Mouse (Mus musculus) 416B (cell line): ENCODE results near the gene Trim8.

Experiments used
- DNase-seq: peaks from one replicate; pipeline ENCODE4 v3.0.0; 2011; ENCODE audit warnings: low read depth

The Trim8 gene

DNA sequence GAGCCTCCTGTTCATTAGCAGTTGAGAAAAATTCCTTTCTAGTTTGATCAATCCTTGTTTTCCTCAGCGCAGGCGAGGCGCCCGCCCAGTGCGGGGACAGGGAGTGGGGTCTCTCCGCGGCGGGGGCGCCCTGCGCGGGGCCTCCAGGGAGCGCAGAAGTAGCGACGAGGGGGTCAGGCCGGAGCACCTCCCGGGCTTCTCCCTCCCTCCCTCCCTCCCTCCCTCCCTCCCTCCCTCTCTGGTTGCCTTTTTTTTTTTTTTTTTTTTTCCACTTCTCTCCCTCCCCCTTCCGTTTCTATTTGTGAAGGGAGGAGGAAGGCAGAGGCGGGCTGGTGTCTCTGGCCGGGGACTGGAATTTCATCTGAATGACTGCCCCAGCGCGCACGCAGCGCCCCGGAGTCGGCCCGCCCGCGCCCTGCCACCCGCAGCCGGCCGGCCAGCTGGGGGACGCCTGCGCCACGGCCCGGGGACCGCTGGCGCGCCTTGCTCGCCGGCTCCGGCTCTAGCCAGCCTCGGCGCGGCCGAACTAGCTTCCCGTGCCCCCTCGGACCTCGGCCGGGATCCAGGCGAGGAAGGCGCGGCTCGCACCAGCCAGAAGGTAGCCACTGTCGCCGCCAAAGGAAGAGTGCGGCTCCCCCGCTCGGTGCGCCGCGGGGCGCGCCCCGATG lies at the start of gene Trim8:
Gene Trim8, plus strand, starts transcription at position 302 of the 668 bp plus-strand sequence.
- peak; percentile 91 for DNase-seq

DNA sequence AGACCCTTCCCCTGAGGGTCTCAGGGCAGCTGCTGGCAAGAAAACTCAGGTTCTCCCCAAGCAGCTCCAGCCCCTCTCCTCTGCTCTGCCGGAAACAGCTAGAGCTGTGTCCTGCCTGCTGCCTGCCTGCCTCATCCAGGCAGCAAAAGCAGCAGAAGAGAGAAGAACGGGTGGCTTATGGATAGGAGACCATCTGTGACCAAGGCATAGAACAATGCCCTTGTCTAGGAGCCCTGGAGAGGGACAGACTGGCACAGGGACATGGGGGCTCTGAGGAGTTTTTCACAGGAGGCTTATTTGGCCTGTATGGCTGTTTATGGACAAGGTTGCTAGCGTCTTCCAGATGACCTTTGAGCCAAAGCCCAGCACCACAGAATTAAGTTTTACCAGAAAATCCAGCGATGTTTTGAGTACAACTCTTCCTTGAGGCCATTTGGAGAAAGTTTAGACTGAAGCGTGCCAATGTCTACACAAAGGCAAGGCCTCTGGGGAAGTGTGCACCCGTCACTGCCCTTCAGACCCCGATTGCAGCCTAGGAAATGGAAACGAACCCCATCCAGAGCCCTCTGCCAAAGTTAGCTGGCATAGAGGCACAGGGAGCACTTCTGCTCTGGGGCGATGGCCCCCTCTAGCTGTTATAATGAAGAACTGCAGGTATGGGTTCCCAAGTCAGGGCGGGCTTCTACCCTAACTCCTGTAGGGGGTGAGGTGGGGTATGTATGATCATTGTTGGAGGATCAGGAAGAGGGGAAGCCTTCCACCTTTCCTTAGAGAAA lies 49.3 kb upstream of the Trim8 start:
- peak; percentile 72 for DNase-seq

DNA sequence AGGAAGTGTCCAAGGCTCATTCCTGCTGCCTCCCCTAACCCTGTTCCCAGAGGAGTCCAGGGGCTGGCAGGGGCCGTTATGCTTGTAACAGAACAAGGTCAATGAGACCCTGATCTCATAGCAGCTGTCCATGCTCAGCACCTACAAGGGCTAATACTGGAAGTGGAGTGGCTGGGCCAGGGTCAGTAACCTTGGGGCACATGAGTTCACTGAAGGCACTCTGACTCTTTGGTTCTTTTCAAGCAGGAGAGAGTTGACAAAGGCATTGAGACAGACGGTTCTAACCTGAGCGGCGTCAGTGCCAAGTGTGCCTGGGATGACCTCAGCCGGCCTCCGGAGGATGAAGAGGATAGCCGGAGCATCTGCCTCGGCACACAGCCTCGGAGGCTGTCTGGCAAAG lies 48.6 kb upstream of the Trim8 start:
- DNase-seq: no peak

DNA sequence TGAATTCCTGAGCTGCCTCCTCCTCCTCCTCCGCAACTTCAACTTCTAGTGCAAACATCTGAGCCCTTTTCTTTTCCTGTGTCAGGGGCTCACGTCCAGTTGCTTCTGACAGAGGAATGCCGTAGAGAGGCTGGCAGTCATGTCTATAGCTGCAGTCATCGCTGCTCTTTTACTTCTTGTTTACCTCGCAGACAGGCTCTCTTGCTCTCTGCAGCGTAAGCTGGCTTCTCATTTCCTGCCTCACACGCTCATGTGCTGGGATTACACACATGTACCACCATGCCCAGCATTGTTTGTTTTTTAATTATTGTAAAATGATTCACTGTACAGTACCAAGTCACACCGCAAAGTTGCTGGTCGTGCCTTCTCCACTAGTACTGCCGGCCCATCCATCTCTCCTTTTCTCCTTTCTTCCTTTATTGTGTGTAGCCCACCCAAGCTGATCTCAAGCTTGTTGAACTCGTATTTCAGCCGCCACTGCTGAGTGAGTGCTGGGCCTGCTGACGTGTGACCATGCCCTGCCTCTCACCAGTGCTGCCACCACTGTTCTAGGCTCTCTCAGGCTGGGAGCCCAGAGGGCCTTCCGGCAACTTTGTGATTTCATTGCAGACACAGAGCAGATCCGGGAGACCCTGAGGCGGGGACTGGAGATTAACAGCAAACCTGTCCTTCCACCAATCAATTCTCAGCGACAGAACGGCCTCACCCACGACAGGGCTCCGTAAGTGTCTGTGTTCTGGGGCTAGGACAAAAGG lies 47.2 kb upstream of the Trim8 start:
- peak; percentile 47 for DNase-seq

DNA sequence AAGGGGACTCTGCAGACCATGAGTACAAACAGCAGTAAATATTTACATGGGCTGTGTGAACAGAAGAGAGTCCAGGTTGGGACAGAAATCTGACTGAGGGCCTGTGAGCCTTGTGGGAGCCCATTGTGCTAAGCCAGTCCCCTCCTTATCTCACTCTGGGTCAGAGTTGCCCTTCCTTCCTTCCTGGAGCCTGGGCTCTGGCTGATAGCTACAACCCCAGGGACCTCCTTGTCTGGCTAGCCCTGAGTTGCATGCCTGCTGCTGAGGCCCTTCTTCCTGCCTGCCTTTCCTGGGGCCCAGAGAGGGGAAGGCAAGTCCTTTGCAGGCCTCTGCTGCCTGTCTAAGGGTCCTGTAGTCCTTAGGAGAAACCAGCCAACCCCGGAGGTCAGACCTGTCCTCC lies 46.5 kb upstream of the Trim8 start:
- DNase-seq: peak; percentile 98

DNA sequence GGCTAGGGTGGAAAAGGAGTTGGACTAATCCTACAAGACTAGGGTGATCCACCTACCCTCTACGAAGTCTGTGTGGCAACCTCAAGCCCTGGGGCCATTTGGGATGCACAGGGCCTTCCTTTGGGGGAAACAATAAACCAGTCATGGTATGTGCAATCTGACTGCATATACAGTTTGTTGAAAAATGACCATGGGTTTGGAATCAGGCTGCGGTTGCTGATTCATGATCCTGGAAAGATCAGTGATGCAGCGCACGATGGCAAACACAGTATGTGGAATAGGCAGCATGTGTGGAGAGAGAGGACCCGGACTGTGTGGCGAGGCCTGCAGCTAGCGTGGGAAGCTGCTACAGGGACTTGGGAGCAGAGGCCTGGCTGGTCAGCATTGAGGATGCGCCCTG lies 45.9 kb upstream of the Trim8 start:
- DNase-seq: peak; percentile 84

DNA sequence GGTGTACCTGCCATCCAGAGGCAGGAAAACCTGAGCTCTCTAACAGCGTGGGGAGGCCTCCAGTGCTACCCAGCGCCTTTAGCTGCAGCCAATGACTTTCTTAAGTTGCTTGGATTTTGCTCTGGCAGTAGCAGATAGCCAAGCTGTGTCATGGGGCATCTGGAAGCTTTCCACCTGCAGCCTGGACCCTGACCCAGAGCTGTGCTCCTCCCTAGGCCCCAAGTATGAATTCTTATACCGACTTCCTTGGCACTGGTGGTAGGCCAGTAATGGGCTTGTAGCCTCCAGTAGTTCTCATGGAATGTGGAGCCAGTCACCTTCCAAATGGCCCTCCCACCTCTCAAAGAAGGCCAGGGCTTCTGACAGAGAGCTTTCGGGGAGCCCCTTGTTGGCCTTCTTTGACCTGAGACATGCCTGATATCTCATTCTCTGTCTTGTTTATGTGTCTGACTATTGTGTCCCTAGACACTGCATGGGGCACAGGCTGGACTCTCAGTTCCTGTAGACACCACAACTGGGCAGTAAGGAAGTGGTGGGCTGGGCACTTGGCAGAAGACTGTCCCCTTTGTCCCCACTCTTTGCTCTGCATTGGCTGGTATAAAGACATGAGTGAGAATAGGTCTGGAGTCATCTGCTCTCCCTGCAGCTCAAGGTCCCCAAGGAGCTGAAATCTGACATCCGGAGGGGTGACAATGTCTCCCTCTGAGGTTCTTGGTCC lies 45.3 kb upstream of the Trim8 start:
- DNase-seq: peak; percentile 77

GRCm38 (mm10) chr19:46457798-46458197 lies 43.7 kb upstream of the Trim8 start:
- DNase-seq: no peak

DNA sequence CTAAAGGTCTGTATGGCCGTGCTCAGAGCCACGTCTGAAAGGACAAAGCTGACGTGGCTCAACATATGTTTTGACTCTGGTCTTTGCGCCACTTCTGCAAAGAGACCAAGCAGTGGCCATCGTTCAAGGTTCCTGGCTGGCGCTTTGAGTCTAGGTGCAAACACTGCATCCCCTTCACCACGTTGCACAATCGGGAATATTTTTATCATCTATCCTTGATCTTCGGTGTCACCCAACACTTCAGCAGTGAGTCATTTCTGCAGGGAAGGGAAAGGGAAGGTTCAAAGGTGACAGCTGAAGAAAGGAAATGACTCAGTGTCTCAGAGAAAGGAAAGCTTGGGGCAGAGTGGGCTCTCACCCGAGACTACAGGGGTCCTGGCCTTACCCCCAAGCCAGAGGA lies 42.2 kb upstream of the Trim8 start:
- peak; percentile 85 for DNase-seq

- no peak for DNase-seq
These were observed 41.6 kb upstream of the Trim8 start for GRCm38 (mm10) chr19:46459889-46460288.

DNA sequence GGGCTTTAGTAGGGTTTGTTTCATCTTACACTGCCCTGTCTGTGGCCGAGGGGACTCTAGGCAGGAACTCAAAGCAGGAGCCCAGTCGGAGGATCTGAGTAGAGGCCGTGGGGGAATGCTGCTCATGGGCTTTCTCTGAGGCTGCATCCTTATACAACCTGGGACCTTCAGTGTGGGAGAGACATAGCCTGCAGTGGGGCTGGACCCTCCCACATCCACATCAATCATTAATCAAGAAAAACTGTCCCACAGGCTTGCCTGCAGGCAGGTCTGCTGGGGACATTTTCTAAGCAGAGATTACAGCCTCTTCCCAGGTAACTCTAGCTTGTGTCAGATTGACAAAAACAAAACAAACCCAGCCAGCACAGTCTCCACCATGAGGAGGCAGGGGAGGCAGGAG lies 38.9 kb upstream of the Trim8 start:
- DNase-seq: no peak

GRCm38 (mm10) chr19:46463446-46463845 lies 38.1 kb upstream of the Trim8 start:
- DNase-seq: no peak

- no peak for DNase-seq
These were observed 35.3 kb upstream of the Trim8 start for GRCm38 (mm10) chr19:46466160-46466559.

GRCm38 (mm10) chr19:46467051-46467503 lies 34.4 kb upstream of the Trim8 start:
- peak; percentile 77 for DNase-seq

GRCm38 (mm10) chr19:46470364-46471240 lies 30.9 kb upstream of the Trim8 start:
- no peak for DNase-seq

DNA sequence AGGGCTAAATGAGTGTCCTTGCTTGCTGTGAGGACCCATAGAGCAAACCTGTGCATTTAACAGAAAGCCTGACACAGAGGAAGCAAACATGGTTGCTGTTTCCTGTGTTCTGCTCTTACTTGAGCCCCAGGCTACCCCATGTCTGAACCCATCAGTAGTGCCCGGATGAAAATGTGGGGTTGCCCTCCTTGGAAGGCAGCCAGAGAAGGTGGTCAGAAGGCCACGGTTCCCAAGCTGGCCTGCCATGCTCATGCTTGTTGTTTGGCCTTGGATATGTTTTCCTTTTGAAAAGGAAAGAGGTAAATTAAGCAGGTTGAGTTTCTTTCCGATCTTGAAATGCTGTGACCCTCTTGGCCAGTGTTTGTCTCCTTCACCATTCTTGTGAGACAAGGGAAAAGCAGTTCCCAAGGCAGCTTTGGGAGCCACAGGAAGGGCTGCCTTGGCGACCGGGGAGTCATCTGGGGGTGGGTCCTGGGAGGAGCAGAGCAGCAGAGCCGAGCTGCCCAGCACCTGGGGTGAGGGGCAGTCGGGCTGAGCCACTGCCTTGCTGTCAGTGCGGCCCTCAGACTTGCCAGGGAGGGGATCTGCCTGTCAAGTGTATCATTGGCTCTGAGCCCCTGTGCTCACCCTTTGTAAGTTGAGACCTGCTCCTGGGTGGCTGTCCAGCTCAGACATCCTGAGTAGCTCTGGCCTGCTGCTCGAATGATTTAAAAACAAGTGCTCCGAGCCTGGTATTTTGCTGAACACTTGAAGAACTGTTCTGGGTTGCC lies 30.0 kb upstream of the Trim8 start:
- DNase-seq: peak; percentile 89

GRCm38 (mm10) chr19:46477432-46477845 lies 24.1 kb upstream of the Trim8 start:
- DNase-seq: no peak

DNA sequence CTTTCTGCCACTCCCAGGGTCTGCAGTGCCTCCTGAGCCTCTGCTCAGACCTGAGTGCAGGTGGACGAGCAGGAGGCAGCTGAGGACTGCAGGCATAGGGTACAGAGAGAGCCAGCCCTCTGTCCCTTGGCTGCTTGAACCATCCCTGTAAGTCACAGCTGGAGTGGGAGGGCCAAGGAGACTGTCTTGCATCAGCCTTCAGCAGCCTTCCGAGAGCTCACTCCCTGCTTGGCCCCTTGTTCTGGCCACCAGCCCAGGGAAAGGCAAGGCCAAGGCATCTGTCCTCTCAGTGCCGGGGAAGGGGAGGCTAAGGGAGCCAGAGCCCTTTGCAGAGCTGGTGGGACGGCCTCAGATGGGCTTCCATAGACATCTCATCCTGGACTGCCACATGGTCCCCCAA lies 23.3 kb upstream of the Trim8 start:
- peak; percentile 63 for DNase-seq

DNA sequence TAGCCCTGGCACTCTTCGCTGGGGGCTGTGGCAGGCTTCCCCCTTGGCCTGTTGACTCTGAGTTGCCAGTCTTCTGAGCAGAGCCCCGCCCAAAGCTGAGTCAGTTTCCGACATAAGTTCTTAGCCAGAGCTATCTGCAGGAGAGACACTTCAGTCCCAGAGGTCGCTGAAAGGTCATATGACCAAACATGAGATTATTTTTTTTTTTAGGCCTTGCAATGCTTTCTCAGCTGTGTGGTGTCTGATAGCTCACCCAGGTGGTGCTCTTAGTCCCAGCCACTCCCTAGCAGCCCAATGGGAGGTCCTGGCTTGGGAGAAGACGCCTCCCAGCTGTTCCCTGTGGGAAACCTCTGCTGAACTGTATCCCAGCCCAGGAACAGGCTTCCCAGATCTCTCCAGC lies 22.7 kb upstream of the Trim8 start:
- peak; percentile 98 for DNase-seq
